Mouse (Mus musculus) midbrain, embryonic 12.5 days (tissue): ENCODE results near the gene Surf4. TPM values are rescaled to one million over a fixed set of nuclear protein-coding genes. Genes with fewer than 3 reads are reported as not detected.

Source experiments
- ATAC-seq: fragments of 200-750 bp; cut with Nextera tagmentation; 2 replicates; pipeline ENCODE4 v1.8.0; 2017; ENCODE audit warnings: low read depth, moderate TSS enrichment, moderate library complexity; ENCODE audit not compliant: low FRiP score
- H3K27ac ChIP-seq: fragments of 300-500 bp; sonication (generic); replicated peaks from 2 replicates; pipeline ENCODE4 v1.5.1; 2016; ENCODE audit warnings: mild to moderate bottlenecking
- H3K27me3 ChIP-seq: fragments of 300-500 bp; sonication (generic); 2 replicates; pipeline ENCODE4 v1.6.1; 2016; ENCODE audit warnings: mild to moderate bottlenecking
- H3K36me3 ChIP-seq: fragments of 300-500 bp; sonication (generic); 2 replicates; pipeline ENCODE4 v1.6.1; 2016
- H3K4me1 ChIP-seq: fragments of 300-500 bp; sonication (generic); 2 replicates; pipeline ENCODE4 v1.6.1; 2016
- H3K4me2 ChIP-seq: fragments of 300-500 bp; sonication (generic); replicated peaks from 2 replicates; pipeline ENCODE4 v1.6.1; 2016; ENCODE audit warnings: mild to moderate bottlenecking, moderate library complexity
- H3K4me3 ChIP-seq: fragments of 300-500 bp; sonication (generic); 2 replicates; pipeline ENCODE4 v1.5.1; 2016; ENCODE audit warnings: mild to moderate bottlenecking
- H3K9ac ChIP-seq: fragments of 300-500 bp; sonication (generic); replicated peaks from 2 replicates; pipeline ENCODE4 v1.6.1; 2016; ENCODE audit warnings: mild to moderate bottlenecking, moderate library complexity
- H3K9me3 ChIP-seq: fragments of 300-500 bp; sonication (generic); 2 replicates; pipeline ENCODE4 v1.6.1; 2016; ENCODE audit warnings: mild to moderate bottlenecking
- WGBS: fragments of 180-500 bp; shearing (Covaris S2); methylation state at CpG from one replicate; pipeline ENCODE4 v1.1.7; 2016; 5-methylcytosine and 5-hydroxymethylcytosine counted together
- polyA plus RNA-seq: library from polyadenylated mRNA; unstranded; fragments of >200 nt; fragmentation: Nextera tagmentation; extraction: Ambion mirVana; gene quantifications from 2 replicates; pipeline ENCODE4 v1.2.1, GENCODE M21; 2016

The Surf4 gene
- 126 and 132 TPM in 2 replicates for polyA plus RNA-seq

DNA sequence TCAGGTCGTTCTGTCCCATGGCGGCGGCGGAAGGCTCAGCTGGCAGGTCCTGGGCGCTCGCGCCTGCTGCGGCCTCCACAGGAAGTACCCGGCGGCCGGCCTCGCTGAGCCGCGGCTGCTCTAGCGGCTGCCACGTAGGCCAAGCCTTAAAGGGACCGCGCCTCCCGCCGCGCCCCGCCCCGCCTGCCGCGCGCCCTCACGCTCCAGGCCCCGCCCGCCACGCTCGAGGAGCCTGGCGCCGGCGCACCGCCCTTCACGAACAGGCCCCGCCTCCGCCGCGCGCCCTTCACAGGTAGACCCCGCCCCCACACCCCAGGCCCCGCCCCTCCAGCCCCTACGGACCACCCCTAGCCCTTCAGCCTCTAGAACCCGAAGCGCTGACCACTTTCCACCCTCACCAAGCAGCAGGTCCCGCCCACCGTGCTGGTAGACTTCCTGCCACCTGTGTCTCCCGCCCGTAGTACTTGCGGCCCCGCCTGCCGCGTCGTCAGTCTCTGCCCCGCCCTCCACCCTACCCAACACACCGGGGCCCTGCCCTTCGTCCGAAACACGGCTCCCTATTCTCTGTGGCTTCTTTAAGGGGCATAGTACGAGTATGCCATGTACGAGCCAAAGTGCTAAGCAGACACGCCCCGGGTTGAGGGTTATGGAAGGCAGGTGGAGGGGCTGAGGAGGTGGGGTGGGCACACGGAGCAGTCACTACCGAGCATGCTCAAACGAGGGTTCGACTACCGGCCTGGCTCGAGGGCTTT, at the start of gene Surf4, which contains the start of gene Stkld1:
Gene Surf4 (minus strand): TSS at position 625 of the 752 bp plus-strand sequence.
Gene Stkld1 (plus strand): TSS at position 744 of the 752 bp plus-strand sequence.
- H3K9ac ChIP-seq, result peak within 1 kb of the TSS; percentile 99
- H3K4me3 ChIP-seq, result peak within 1 kb of the TSS; percentile 94
- peaks cover 17% of the 10 kb centered on the region for H3K36me3 ChIP-seq
- WGBS, result under 1% methylated on average over 56 of the region's 70 CpGs
- H3K4me2 ChIP-seq, result peak within 1 kb of the TSS; percentile 76
- H3K9me3 ChIP-seq, result no peaks in the 10 kb centered on the region
- H3K27me3 ChIP-seq, result no peaks in the 10 kb centered on the region
- H3K4me1 ChIP-seq, result peaks cover 23% of the 10 kb centered on the region
- H3K27ac ChIP-seq, result peak within 1 kb of the TSS; percentile 81
- ATAC-seq, result peak; percentile 93

DNA sequence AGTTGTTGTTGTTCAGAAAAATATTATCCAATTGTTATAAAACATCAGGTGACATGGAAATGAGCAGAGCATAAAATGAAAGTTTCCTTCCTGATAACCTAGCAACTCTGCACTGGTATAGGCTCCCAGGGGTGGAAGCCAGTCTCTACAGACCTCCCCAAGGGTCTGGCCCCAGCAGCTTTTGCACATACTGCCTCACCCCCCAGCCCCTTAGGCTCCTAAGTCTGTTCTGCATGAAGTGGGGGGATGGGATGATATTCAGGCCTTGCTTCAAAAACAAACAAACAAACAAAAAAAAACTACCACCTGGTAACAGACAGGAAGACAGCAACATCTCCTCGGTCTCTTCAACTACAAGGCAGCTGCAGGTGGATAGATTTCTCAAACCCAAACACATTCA, 46.6 kb upstream of the Surf4 start:
- no peak overlapping the region for H3K4me2 ChIP-seq
- no peaks in the 10 kb centered on the region for H3K9me3 ChIP-seq
- H3K27me3 ChIP-seq, result no peaks in the 10 kb centered on the region; the same call in 1 of the 2 replicates
- H3K4me3 ChIP-seq, result no peak overlapping the region
- H3K27ac ChIP-seq, result no peak overlapping the region
- no peaks in the 10 kb centered on the region for H3K4me1 ChIP-seq
- no peak for ATAC-seq
- 83% methylated on average over 1 of the region's 1 CpGs for WGBS
- no peak overlapping the region for H3K9ac ChIP-seq
- no peaks in the 10 kb centered on the region for H3K36me3 ChIP-seq

DNA sequence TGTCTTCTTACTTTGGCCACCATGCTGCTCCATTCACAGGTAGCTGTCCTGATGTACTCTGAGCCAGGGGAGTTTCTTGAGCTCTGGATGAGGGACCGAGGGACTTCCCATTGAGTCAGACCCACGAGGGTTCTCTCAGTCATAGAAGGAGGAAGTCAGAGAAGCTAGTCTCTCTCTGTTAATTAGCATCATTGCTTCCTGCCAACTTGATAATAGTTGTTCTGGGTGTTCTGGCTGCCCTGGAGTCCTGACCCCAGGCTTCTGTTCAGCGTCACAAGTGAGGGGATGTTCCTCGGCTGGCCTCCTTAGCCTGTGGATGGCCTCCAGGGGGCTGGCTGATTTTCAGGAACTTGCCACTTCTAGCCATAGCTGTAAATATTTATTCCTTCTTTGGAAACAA, 40.2 kb upstream of the Surf4 start:
- Histone ChIP-seq H3K9ac (no peak overlapping the region), H3K4me3 (no peak overlapping the region), H3K27ac (no peak overlapping the region), H3K4me1 (no peaks in the 10 kb centered on the region), H3K36me3 (no peaks in the 10 kb centered on the region), H3K4me2 (no peak overlapping the region), H3K27me3 (no peaks in the 10 kb centered on the region; the same call in 1 of the 2 replicates), H3K9me3 (no peaks in the 10 kb centered on the region)
- no peak for ATAC-seq
- WGBS, result 67% methylated on average over 4 of the region's 4 CpGs

DNA sequence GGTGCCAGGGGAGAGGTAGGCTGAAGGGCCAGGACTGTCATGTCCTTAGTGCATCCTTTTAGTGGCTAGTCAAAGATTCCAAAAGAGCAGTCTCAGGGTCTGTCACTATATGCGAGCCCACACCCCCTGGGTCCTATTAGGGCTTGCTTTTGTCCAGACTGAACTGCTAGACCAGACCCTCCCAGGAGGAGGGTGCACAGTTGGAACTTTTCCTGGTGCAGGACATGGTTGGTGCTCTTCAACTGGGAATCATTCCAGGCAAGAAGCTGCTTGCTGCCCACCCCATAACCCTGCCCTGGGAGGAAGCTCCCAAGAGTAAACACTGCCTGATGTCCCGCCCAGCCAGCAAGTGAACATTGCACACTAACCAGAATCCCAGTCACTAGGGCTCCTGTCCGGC, 39.4 kb upstream of the Surf4 start, which contains the start of gene Adamts13:
Gene Adamts13 (plus strand): TSS at position 301 of the 400 bp plus-strand sequence.
- H3K4me1 ChIP-seq, result no peaks in the 10 kb centered on the region
- no peak for ATAC-seq
- H3K36me3 ChIP-seq, result no peaks in the 10 kb centered on the region
- H3K9me3 ChIP-seq, result no peaks in the 10 kb centered on the region
- WGBS, result 71% methylated on average over 3 of the region's 3 CpGs
- H3K4me3 ChIP-seq, result no peak within 1 kb of the TSS
- H3K27me3 ChIP-seq, result no peaks in the 10 kb centered on the region
- H3K9ac ChIP-seq, result no peak within 1 kb of the TSS
- H3K27ac ChIP-seq, result no peak within 1 kb of the TSS
- H3K4me2 ChIP-seq, result no peak within 1 kb of the TSS

DNA sequence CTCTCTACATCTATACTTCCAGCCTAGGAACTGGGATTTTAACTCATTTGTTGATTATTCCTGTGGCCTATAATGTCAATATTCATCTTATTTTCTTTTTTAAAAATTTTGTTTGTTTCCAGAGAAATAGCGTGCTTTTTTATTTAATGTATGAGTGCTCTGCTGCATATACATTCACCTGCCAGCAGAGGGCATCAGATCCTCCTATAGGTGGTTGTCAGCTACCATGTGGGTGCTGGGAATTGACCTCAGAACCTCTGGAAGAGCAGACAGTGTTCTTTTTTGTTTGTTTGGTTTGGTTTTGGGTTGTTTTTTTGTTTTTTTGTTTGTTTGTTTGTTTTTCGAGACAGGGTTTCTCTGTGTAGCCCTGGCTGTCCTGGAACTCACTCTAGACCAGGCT, 33.5 kb upstream of the Surf4 start:
- Histone ChIP-seq H3K9ac (no peak overlapping the region), H3K9me3 (no peaks in the 10 kb centered on the region), H3K4me2 (no peak overlapping the region), H3K4me3 (no peak overlapping the region), H3K36me3 (peaks cover 1% of the 10 kb centered on the region; the same call in 1 of the 2 replicates), H3K4me1 (peaks cover 15% of the 10 kb centered on the region), H3K27ac (no peak overlapping the region), H3K27me3 (no peaks in the 10 kb centered on the region)
- WGBS, result 84% methylated on average over 2 of the region's 2 CpGs
- ATAC-seq, result no peak

DNA sequence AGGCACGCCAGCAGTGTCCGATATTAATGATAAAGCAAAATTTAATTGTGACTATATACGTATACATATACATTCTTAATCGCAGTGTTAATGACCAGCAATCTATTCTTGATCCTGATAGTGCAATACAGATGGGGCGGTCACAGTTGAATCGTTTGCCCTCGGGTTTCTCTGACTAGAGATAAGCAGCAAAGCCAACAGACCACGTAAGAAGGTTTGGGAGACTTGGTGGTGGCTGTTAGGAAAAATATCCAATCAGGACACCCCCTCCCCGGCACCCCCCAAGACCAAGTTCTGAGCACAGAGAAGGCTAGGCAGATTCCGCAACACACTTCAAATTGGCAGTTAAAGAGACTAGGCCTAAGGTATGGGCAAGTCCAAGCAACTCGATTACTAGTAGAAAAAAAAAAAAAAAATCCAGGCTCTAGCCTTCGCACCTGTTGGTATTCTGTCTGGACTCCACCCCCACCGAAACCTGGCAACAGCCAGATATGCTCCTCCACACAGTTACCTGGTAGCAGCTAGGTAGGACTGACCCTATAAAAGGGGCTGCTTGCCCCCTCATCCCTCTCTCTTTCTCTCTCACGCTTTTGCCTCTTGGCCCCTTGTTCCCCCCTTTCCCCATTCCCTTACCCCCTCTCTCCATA, 31.1 kb upstream of the Surf4 start:
- H3K27ac ChIP-seq, result peak overlapping the region; percentile 95
- 15% methylated on average over 14 of the region's 14 CpGs for WGBS
- H3K4me2 ChIP-seq, result peak overlapping the region; percentile 93
- no peaks in the 10 kb centered on the region for H3K27me3 ChIP-seq
- H3K9ac ChIP-seq, result peak overlapping the region; percentile 84
- peaks cover 23% of the 10 kb centered on the region for H3K4me1 ChIP-seq
- ATAC-seq, result no peak
- H3K36me3 ChIP-seq, result peaks cover 20% of the 10 kb centered on the region
- no peaks in the 10 kb centered on the region for H3K9me3 ChIP-seq
- peak overlapping the region; percentile 82 for H3K4me3 ChIP-seq

DNA sequence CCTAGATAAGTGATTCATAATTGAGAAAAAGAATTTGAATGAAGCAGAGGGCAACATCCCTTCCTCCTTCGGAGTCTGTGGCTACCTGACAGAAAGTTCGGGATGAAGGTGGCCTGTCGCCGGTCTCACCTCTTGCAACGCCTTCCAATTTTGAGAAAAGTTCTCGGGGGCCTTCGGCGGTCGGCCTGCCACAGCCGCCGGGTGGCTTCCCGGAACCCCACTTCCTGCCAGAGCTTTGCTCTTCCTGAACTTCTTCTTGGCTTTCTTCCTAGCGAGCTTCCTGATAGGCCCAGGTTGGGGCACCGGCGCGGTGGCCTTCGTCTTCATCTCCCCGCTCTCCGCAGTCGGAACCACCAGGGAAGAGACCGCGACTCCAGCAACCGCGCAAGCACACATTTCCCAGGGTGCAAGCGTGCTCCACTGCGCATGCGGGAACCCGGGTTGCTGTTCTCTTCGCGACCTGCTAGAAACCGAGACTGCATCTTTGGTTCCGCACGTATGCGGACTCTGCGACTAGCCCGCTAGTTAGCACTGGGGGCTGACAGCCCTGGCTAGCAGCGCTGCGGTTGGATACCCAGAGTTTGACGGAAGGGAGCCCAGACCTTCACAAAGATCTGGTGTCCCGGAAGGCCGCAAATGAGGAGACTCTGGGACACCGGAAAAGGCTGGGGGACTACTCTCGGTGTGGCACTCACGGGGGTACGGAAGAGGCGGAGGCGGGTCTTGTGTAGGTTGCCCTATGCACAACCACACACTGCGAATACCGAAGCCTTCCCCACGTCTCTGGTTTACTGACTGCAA, 30.4 kb upstream of the Surf4 start, which contains the start of gene Rexo4:
Gene Rexo4 (minus strand): TSS at position 464 of the 801 bp plus-strand sequence.
- Histone ChIP-seq H3K9ac (peak within 1 kb of the TSS; percentile 84), H3K27ac (peak within 1 kb of the TSS; percentile 95), H3K4me1 (peaks cover 23% of the 10 kb centered on the region), H3K4me3 (peak within 1 kb of the TSS; percentile 82), H3K27me3 (no peaks in the 10 kb centered on the region), H3K9me3 (no peaks in the 10 kb centered on the region), H3K4me2 (peak within 1 kb of the TSS; percentile 93), H3K36me3 (peaks cover 24% of the 10 kb centered on the region)
- peak; percentile 94 for ATAC-seq
- whole genome bisulfite sequencing, result under 1% methylated on average over 50 of the region's 50 CpGs

DNA sequence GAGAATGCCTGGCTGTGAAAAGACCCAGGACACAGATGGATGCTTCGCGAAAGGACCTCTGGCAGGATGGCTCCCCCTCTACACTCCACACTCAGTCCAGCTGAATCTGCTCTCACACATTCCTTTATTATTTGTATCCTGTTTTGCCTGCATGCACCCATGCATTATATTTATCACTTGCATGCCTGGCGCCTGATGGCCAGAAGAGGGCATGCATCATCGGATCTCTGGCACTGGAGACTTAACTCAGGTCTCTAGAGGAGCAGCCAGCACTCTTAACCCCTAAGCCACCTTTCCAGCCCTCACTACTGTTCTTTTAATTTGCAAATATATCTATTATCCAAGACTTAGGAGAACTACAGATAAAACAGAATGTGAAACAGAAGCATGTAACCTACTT, 27.0 kb upstream of the Surf4 start:
- 84% methylated on average over 4 of the region's 4 CpGs for WGBS
- H3K4me2 ChIP-seq, result no peak overlapping the region
- H3K27ac ChIP-seq, result no peak overlapping the region
- no peak overlapping the region for H3K4me3 ChIP-seq
- peaks cover 23% of the 10 kb centered on the region for H3K4me1 ChIP-seq
- ATAC-seq, result no peak
- no peaks in the 10 kb centered on the region for H3K9me3 ChIP-seq
- H3K36me3 ChIP-seq, result peaks cover 57% of the 10 kb centered on the region
- H3K9ac ChIP-seq, result no peak overlapping the region
- no peaks in the 10 kb centered on the region for H3K27me3 ChIP-seq

DNA sequence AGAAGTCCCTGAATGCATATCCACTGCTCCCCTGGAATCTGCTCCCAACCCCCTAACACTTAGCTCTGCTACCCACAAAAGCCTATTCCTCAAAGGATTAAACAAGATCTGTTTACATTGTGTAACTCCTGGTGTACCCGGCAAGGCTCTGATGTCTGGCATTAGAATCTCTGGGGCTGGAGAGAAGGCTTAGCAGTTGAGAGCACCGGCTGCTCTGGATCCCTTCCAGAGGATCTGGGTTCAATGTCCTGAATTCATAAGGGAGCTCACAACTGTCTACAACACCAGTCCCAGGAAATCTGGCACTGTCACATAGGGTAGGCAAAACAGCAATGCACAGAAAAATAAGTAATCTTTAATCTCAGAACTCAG, 23.7 kb upstream of the Surf4 start:
- Histone ChIP-seq H3K9ac (no peak overlapping the region), H3K27me3 (no peaks in the 10 kb centered on the region), H3K4me2 (no peak overlapping the region), H3K27ac (no peak overlapping the region), H3K9me3 (no peaks in the 10 kb centered on the region), H3K4me1 (peaks cover 8% of the 10 kb centered on the region), H3K4me3 (no peak overlapping the region), H3K36me3 (peaks cover 89% of the 10 kb centered on the region)
- 90% methylated on average over 2 of the region's 2 CpGs for WGBS
- no peak for ATAC-seq

DNA sequence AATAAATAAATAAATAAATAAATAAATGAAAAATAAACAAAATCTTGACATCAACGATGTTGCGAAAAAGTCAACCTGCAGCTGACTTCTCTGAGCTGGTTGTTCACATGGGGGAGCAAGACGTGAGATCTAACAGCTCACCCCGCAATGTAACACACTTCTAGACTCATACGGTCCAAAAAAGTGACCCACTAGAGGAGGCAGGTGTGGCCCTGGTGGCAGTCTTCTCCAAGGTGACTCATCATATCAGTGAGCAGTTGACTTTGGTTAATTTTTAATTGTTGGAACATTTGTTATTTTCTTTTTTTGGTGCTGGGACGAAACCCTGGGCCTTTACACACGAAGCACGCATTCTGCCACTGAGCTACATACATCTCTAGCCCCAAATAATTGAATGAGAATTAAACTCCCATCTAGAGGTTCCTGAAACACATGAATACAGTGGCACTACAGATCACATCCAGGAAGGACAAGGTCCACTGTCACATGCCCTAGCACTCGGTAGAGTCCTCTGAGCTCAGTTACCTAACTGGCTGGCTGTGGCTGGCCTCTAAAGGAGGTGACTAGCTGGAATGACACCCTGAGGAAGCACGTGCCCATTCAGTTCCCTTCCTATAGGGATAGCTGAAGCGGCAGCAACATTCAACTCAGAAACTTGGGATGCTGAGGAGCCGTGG, 23.2 kb upstream of the Surf4 start:
- no peaks in the 10 kb centered on the region for H3K27me3 ChIP-seq
- 97% methylated on average over 12 of the region's 12 CpGs for WGBS
- peaks cover 4% of the 10 kb centered on the region for H3K4me1 ChIP-seq
- peaks cover 89% of the 10 kb centered on the region for H3K36me3 ChIP-seq
- H3K4me2 ChIP-seq, result no peak overlapping the region
- H3K27ac ChIP-seq, result no peak overlapping the region
- no peaks in the 10 kb centered on the region for H3K9me3 ChIP-seq
- ATAC-seq, result no peak
- no peak overlapping the region for H3K4me3 ChIP-seq
- H3K9ac ChIP-seq, result no peak overlapping the region

DNA sequence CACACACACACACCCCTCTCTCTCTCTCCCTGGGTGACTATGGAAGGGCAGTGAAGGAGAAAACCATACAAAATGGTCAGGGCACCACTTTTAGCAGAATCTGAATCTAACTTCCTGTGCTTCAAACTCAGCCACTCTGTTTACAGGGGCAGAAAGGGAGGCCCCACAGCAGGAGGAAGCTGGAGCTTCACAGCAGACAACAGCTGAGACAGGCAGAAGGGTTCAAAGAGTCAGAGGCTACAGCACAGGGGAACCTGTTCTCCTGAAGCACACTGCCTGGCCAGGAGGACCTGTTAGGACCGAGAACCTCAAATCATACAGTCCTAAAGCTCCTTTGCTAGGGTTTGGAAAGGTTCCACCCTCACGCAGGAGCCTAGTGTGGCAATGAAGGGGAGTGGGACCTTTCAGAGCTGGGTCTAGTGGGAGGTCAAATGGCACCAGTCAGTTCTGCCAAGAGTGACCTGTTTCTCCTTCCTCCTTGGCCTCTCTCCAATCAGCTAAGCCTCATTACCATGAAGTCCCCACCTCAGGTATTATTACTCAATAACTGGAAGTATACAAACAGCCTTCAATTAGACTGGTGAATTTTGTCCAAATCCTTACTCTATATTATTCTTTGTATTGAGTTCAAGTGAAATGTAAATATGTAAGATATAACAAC, 21.1 kb upstream of the Surf4 start:
- Histone ChIP-seq H3K4me1 (no peaks in the 10 kb centered on the region), H3K9me3 (no peaks in the 10 kb centered on the region), H3K4me3 (no peak overlapping the region), H3K27ac (no peak overlapping the region), H3K36me3 (peaks cover 90% of the 10 kb centered on the region), H3K27me3 (no peaks in the 10 kb centered on the region), H3K9ac (no peak overlapping the region), H3K4me2 (no peak overlapping the region)
- WGBS, result 91% methylated on average over 2 of the region's 2 CpGs
- ATAC-seq, result no peak
